Mouse (Mus musculus) CH12.LX (cell line): Measurements from ENCODE around the gene Gm4869. TPM values are rescaled to one million over a fixed set of nuclear protein-coding genes. Genes with fewer than 3 reads are reported as not detected.

ENCODE experiments used
- DNase-seq: peaks from one replicate; pipeline ENCODE4 v3.0.0-alpha.2; 2013; ENCODE audit errors: extremely low read depth
- H3K27ac ChIP-seq: 2 replicates; pipeline ENCODE4 v1.5.1; 2012; ENCODE audit warnings: low read depth, mild to moderate bottlenecking, control low read depth, moderate library complexity; ENCODE audit not compliant: insufficient read depth
- H3K27me3 ChIP-seq: replicated peaks from 2 replicates; pipeline ENCODE3; 2012; ENCODE audit warnings: inconsistent platforms
- H3K36me3 ChIP-seq, 2 experiments: replicated peaks in 1 of 2; 2 replicates each; pipeline versions ENCODE3 to v1.6.1; 2012; ENCODE audit warnings: inconsistent platforms in 1 of 2, low read length in 1 of 2, mild to moderate bottlenecking in 1 of 2, mixed read lengths in 1 of 2, moderate library complexity in 1 of 2; ENCODE audit not compliant: control insufficient read depth in 1 of 2, insufficient read depth in 1 of 2
- H3K4me1 ChIP-seq, 2 experiments: 2 replicates each; pipeline ENCODE4 v1.6.1; 2012; ENCODE audit warnings: inconsistent platforms in 1 of 2, moderate library complexity in 1 of 2; ENCODE audit not compliant: insufficient read depth in 2 of 2, control insufficient read depth in 1 of 2
- H3K4me2 ChIP-seq: 2 replicates; pipeline ENCODE4 v1.6.1; 2012; ENCODE audit warnings: low read depth, mild to moderate bottlenecking, control low read depth; ENCODE audit not compliant: poor library complexity, insufficient read depth, severe bottlenecking
- H3K4me3 ChIP-seq, 3 experiments: fragments of 150-350 bp in 1 of 3; sonication (generic) in 1 of 3; replicated peaks in 1 of 3; 2 replicates each; pipeline versions ENCODE3 to v1.5.1; 2011 to 2012; ENCODE audit warnings: low read depth in 2 of 3, low read length in 2 of 3, mild to moderate bottlenecking in 2 of 3, moderate library complexity in 2 of 3, control low read depth in 1 of 3, improper control_type of control experiment in 1 of 3, inconsistent platforms in 1 of 3, mixed read lengths in 1 of 3; ENCODE audit not compliant: poor library complexity in 1 of 3
- H3K79me2 ChIP-seq: replicated peaks from 2 replicates; pipeline ENCODE4 v1.6.1; 2012; ENCODE audit warnings: mild to moderate bottlenecking, moderate library complexity; ENCODE audit not compliant: control insufficient read depth, poor library complexity, insufficient read depth, severe bottlenecking; ENCODE audit errors: extremely low read depth
- H3K9ac ChIP-seq: 2 replicates; pipeline ENCODE4 v1.6.1; 2012; ENCODE audit warnings: low read depth, mild to moderate bottlenecking, control low read depth, moderate library complexity; ENCODE audit not compliant: insufficient read depth
- H3K9me3 ChIP-seq: replicated peaks from 2 replicates; pipeline ENCODE3; 2012; ENCODE audit warnings: low read length, inconsistent platforms, mixed read lengths
- BHLHE40 ChIP-seq: IDR thresholded peaks from 2 replicates; pipeline ENCODE4 v1.6.1; 2011; ENCODE audit warnings: mild to moderate bottlenecking, low read depth, low read length, improper control_type of control experiment
- CTCF ChIP-seq, 2 experiments: IDR thresholded peaks in 1 of 2; conservative IDR thresholded peaks in 1 of 2; 2 replicates each; pipeline ENCODE4 v1.5.1; 2011 to 2012; ENCODE audit warnings: low read depth in 2 of 2, low read length in 2 of 2, improper control_type of control experiment in 1 of 2, inconsistent platforms in 1 of 2, mild to moderate bottlenecking in 1 of 2, moderate library complexity in 1 of 2
- E2F4 ChIP-seq: IDR thresholded peaks from 2 replicates; pipeline ENCODE4 v1.6.1; 2011; ENCODE audit warnings: low read depth, low read length, improper control_type of control experiment; ENCODE audit not compliant: insufficient replicate concordance
- ELF1 ChIP-seq: IDR thresholded peaks from 2 replicates; pipeline ENCODE4 v1.6.1; 2014; ENCODE audit warnings: low read depth, mild to moderate bottlenecking, inconsistent platforms, low read length, improper control_type of control experiment
- HCFC1 ChIP-seq: IDR thresholded peaks from 2 replicates; pipeline ENCODE4 v1.6.1; 2012; ENCODE audit warnings: low read depth, mild to moderate bottlenecking, inconsistent platforms, low read length, improper control_type of control experiment
- JUN ChIP-seq: IDR thresholded peaks from 2 replicates; pipeline ENCODE4 v1.6.1; 2011; ENCODE audit warnings: low read depth, mild to moderate bottlenecking, low read length, improper control_type of control experiment, moderate library complexity; ENCODE audit not compliant: insufficient read depth
- JUND ChIP-seq: conservative IDR thresholded peaks from 2 replicates; pipeline ENCODE4 v1.6.1; 2011; ENCODE audit warnings: low read depth, low read length, improper control_type of control experiment
- MAFK ChIP-seq: IDR thresholded peaks from 2 replicates; pipeline ENCODE4 v1.6.1; 2011; ENCODE audit warnings: low read length, improper control_type of control experiment; ENCODE audit not compliant: insufficient replicate concordance
- MYC ChIP-seq: IDR thresholded peaks from 2 replicates; pipeline ENCODE4 v1.6.1; 2011; ENCODE audit warnings: low read depth, mild to moderate bottlenecking, improper control_type of control experiment, low read length
- NRF1 ChIP-seq: IDR thresholded peaks from 2 replicates; pipeline ENCODE4 v1.6.1; 2014; ENCODE audit warnings: low read depth, mild to moderate bottlenecking, inconsistent platforms, low read length, improper control_type of control experiment, moderate library complexity
- PAX5 ChIP-seq: IDR thresholded peaks from 2 replicates; pipeline ENCODE4 v1.6.1; 2012; ENCODE audit warnings: low read length, inconsistent platforms, mixed read lengths
- POLR2AphosphoS2 ChIP-seq: IDR thresholded peaks from 2 replicates; pipeline ENCODE4 v1.6.1; 2011; ENCODE audit warnings: low read depth, low read length, improper control_type of control experiment
- RAD21 ChIP-seq: IDR thresholded peaks from 2 replicates; pipeline ENCODE4 v1.6.1; 2011; ENCODE audit warnings: low read depth, mild to moderate bottlenecking, low read length, improper control_type of control experiment, moderate library complexity
- RCOR1 ChIP-seq: conservative IDR thresholded peaks from 2 replicates; pipeline ENCODE4 v1.6.1; 2012; ENCODE audit warnings: low read depth, mild to moderate bottlenecking, inconsistent platforms, low read length, improper control_type of control experiment
- SMC3 ChIP-seq: IDR thresholded peaks from 2 replicates; pipeline ENCODE4 v1.6.1; 2011; ENCODE audit warnings: low read depth, low read length, improper control_type of control experiment
- TCF12 ChIP-seq: IDR thresholded peaks from 2 replicates; pipeline ENCODE4 v1.6.1; 2014; ENCODE audit warnings: low read depth, mild to moderate bottlenecking, inconsistent platforms, low read length, improper control_type of control experiment
- USF2 ChIP-seq: conservative IDR thresholded peaks from 2 replicates; pipeline ENCODE4 v1.6.1; 2011; ENCODE audit warnings: low read depth, low read length, improper control_type of control experiment
- ZC3H11A ChIP-seq: IDR thresholded peaks from 2 replicates; pipeline ENCODE4 v1.6.1; 2012; ENCODE audit warnings: low read depth, mild to moderate bottlenecking, inconsistent platforms, low read length, improper control_type of control experiment
- ZKSCAN1 ChIP-seq: IDR thresholded peaks from 2 replicates; pipeline ENCODE4 v1.6.1; 2012; ENCODE audit warnings: low read depth, inconsistent platforms, low read length, improper control_type of control experiment, borderline replicate concordance
- ZMIZ1 ChIP-seq: IDR thresholded peaks from 2 replicates; pipeline ENCODE4 v1.6.1; 2012; ENCODE audit warnings: low read depth, mild to moderate bottlenecking, inconsistent platforms, low read length, improper control_type of control experiment
- ZNF384 ChIP-seq: IDR thresholded peaks from 2 replicates; pipeline ENCODE4 v1.6.1; 2012; ENCODE audit warnings: low read depth, low read length, improper control_type of control experiment, inconsistent platforms
- dilution Hi-C: fragments of 300-500 bp; cut with MboI; formaldehyde crosslinking; loops from 2 replicates; pipeline ENCODE4 v1.14.3; 2020; ENCODE audit warnings: low sequenced_read_pairs; ENCODE audit not compliant: extremely low pct_unique_long_range_greater_than_20kb, extremely low pct_ligation_motif_present
- in situ Hi-C: fragments of 300-500 bp; cut with MboI; formaldehyde crosslinking; loops from 3 replicates; pipeline ENCODE4 v1.14.3; 2019; ENCODE audit warnings: low sequenced_read_pairs, low pct_ligation_motif_present, low pct_unique_long_range_greater_than_20kb, mixed read lengths
- polyA plus RNA-seq: library from polyadenylated mRNA; unstranded; fragments of >175 nt; gene quantifications from 2 replicates; pipeline ENCODE4 v1.2.1, GENCODE M21; 2012; ENCODE audit warnings: low read depth; ENCODE audit not compliant: insufficient read length
- total RNA-seq, 2 experiments: library from RNA; depleted of rRNA; stranded (reverse); fragments of 300-350 nt in 1 of 2; fragments of >200 nt in 1 of 2; gene quantifications; 2 replicates each; pipeline ENCODE4 v1.2.3; 2012 to 2014

Gene Gm4869
- total and polyA plus RNA-seq, 3 experiments, result not detected

DNA sequence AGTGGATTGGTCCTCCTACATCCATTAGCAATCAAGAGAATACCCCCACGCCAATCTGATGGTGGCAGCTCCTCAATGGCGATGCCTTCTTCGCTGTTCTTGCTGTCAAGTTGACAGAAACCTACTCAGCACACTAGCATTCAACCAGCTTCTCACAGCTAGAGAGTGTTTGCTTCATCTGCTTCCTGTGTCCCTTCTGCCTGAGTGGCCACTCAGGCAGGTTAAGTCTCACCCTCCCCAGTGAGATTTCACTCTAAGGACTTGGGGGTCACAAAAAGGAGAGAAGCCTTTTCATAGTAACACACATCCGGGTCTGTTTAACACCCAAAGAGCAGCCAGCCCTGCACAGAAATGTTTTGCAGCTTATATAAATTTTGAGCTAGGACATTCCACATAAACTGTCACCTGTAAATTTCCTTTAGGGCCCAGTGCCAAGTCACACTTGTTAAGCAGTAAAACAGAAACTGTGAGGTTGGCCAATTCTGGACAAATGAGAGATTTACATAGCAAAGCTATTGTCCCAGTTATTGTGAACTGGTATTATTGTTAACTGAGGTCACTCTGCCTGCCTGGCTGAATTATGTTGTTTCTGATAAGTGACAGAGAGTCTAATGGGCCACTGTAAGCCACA is 42.7 kb upstream of the Gm4869 start:
- Histone ChIP-seq H3K9me3 (peaks cover 5% of the 10 kb centered on the region), H3K27me3 (peaks cover 3% of the 10 kb centered on the region), H3K27ac (no peak overlapping the region), H3K4me3 (no peak overlapping the region), H3K36me3 (no peaks in the 10 kb centered on the region), H3K4me2 (no peak overlapping the region), H3K9ac (no peak overlapping the region), H3K4me1 (peaks cover 5 to 12% of the 10 kb centered on the region in 2 experiments; a peak in 3 of 4 replicates), H3K79me2 (no peaks in the 10 kb centered on the region)
- dilution Hi-C loops, result no loop called here
- in situ Hi-C loops, result loop anchor here (25.0 kb wide), 1 partner anchor 215 kb away; no protein-coding TSS in a partner anchor
- TF ChIP-seq JUN (no peak), JUND (no peak), RAD21 (no peak), SMC3 (no peak), E2F4 (no peak), USF2 (no peak), TCF12 (no peak), ZKSCAN1 (no peak), RCOR1 (no peak)
- DNase-seq, result no peak

GRCm38 (mm10) chr5:140405126-140405525 is 40.3 kb upstream of the Gm4869 start:
- dilution Hi-C loops, result no loop called here
- Histone ChIP-seq H3K79me2 (no peaks in the 10 kb centered on the region), H3K27ac (no peak overlapping the region), H3K4me2 (no peak overlapping the region), H3K36me3 (no peaks in the 10 kb centered on the region), H3K4me3 (no peak overlapping the region), H3K9ac (no peak overlapping the region), H3K27me3 (no peaks in the 10 kb centered on the region), H3K4me1 (peaks cover 5 to 12% of the 10 kb centered on the region in 2 experiments; a peak in 3 of 4 replicates), H3K9me3 (peaks cover 11% of the 10 kb centered on the region)
- TF ChIP-seq NRF1, result no peak
- TF ChIP-seq PAX5, result no peak
- TF ChIP-seq JUN, result no peak
- TF ChIP-seq ELF1, result no peak
- no peak for TF ChIP-seq RCOR1
- no peak for TF ChIP-seq ZC3H11A
- TF ChIP-seq POLR2AphosphoS2, result no peak
- no peak for TF ChIP-seq ZNF384
- no peak for TF ChIP-seq MAFK
- TF ChIP-seq TCF12, result no peak
- TF ChIP-seq USF2, result no peak
- no peak for TF ChIP-seq HCFC1
- TF ChIP-seq MYC, result no peak
- no peak for TF ChIP-seq CTCF (conservative IDR thresholded peaks at IDR 0.05 in 1 of 2, IDR thresholded peaks at IDR 0.05 in 1 of 2; ENCODE audit: low read depth in 2 of 2, low read length in 2 of 2)
- TF ChIP-seq BHLHE40, result no peak
- no peak for TF ChIP-seq ZMIZ1
- in situ Hi-C loops, result loop anchor here (25.0 kb wide), 1 partner anchor 218 kb away; no protein-coding TSS in a partner anchor
- DNase-seq, result no peak
